Mouse (Mus musculus): Measurements from ENCODE around the gene Zbtb9. TPM values are rescaled to one million over a fixed set of nuclear protein-coding genes. Genes with fewer than 3 reads are reported as not detected.

The Zbtb9 gene
- polyA plus RNA-seq, 1 experiment, result 10.4 TPM

DNA sequence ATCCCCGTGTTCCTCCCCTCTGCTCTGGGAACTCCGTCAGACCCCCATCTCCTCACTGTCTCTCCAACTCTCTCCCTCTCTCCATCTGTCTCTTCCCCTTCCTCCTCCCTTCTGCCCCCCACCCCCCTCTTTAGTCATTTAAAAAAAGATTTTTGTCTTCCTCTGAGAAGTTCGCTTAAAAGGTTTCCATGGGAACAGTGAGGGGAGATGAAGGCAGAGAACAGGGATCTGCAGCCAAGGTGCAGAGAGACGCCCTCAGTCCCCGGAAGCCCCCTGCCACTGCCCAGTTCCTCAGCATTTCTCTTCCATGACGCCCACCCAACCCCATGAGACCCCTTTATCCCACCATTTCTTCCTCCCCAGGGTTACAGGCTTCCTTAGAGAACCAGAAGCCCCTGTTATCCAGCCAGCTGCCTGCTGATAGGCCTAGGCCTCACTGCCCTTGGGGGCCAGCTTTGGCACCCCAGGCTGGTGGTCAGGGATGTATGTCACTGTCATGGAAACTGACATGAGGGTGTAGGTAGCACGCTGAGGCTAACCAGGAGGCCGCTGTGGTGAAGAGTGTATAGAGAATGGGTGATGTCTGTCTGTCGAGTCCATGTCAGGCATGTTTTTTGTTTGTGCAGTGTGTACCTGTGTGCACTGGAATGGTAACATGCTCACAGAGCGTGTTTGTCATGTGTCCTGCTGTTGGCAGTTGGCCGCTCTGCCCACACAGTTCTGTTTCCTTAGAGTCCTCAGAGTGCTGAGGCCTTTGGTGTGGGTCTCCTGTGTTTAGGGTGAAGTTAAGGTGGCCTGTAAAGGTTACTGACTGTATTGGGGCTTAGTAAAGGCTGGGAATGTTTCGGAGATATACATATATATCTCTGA, 25.5 kb upstream of the Zbtb9 start:
- TF ChIP-seq CTCF (IDR thresholded peaks at IDR 0.05; ENCODE audit: low read depth, low read length), result no peak
- TF ChIP-seq POLR2A (IDR thresholded peaks at IDR 0.05; ENCODE audit: borderline replicate concordance, low read depth, low read length), result no peak
- no peak overlapping the region for H3K27ac ChIP-seq (ENCODE audit: insufficient read depth, low read depth, low read length)
- peaks cover 4% of the 10 kb centered on the region for H3K4me1 ChIP-seq (ENCODE audit: control insufficient read depth, insufficient read depth, low read length)
- H3K4me3 ChIP-seq (ENCODE audit: insufficient read depth, low read length), result no peak overlapping the region

DNA sequence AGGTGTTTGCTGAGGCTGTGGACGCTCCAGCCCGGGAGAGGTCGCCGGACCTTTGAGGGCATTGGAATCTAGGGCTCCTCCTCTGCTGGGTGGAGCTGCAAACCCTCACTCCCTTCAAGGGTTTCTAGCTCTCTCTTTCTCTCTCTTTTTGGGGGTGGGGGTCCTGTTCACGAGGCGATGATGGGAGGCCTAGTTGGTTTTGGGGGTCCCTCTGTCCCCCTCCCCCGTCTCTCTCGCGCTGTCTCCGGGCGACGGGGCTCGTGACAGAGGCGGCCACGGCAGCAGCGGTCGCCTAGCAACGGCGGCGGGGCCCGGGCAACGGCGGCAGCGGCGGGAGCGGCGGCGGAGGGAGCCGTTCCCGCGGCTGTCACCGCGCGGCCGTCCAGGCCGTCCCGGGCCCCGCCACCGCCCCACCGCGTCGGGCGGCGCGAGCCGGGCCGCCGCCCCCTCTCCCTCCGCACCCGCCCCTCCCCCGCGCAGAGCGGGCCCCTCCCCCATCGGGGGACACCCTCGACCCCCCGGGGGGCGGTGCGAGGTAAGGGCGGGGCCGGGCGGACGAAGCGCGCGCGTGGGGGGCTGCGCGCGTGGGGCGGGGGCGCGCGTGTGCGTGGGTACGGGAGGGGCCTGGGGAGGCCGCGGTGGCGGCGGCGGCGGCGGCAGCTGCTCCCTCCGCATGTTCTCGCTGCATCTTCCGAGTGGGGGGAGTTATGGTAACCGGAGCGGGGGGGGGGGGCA, 24.5 kb upstream of the Zbtb9 start:
- peak overlapping the region; percentile 73 for H3K4me3 ChIP-seq (ENCODE audit: insufficient read depth, low read length)
- no peak for TF ChIP-seq POLR2A (IDR thresholded peaks at IDR 0.05; ENCODE audit: borderline replicate concordance, low read depth, low read length)
- TF ChIP-seq CTCF (IDR thresholded peaks at IDR 0.05; ENCODE audit: low read depth, low read length), result no peak
- no peak overlapping the region for H3K27ac ChIP-seq (ENCODE audit: insufficient read depth, low read depth, low read length)
- no peaks in the 10 kb centered on the region for H3K4me1 ChIP-seq (ENCODE audit: control insufficient read depth, insufficient read depth, low read length)

GRCm38 (mm10) chr17:26949051-26949577, 23.9 kb upstream of the Zbtb9 start:
- no peak overlapping the region for H3K4me3 ChIP-seq (ENCODE audit: insufficient read depth, low read length)
- TF ChIP-seq CTCF (IDR thresholded peaks at IDR 0.05; ENCODE audit: low read depth, low read length) (no peak), POLR2A (IDR thresholded peaks at IDR 0.05; ENCODE audit: borderline replicate concordance, low read depth, low read length) (no peak)
- H3K27ac ChIP-seq (ENCODE audit: insufficient read depth, low read depth, low read length), result no peak overlapping the region
- H3K4me1 ChIP-seq (ENCODE audit: control insufficient read depth, insufficient read depth, low read length), result no peaks in the 10 kb centered on the region

- Histone ChIP-seq H3K27ac (ENCODE audit: insufficient read depth, low read depth, low read length) (no peak overlapping the region), H3K4me1 (ENCODE audit: control insufficient read depth, insufficient read depth, low read length) (peaks cover 2% of the 10 kb centered on the region), H3K4me3 (ENCODE audit: insufficient read depth, low read length) (no peak overlapping the region)
- no peak for TF ChIP-seq POLR2A (IDR thresholded peaks at IDR 0.05; ENCODE audit: borderline replicate concordance, low read depth, low read length)
- TF ChIP-seq CTCF (IDR thresholded peaks at IDR 0.05; ENCODE audit: low read depth, low read length), result no peak
Measured at GRCm38 (mm10) chr17:26949866-26950265, 23.1 kb upstream of the Zbtb9 start.

DNA sequence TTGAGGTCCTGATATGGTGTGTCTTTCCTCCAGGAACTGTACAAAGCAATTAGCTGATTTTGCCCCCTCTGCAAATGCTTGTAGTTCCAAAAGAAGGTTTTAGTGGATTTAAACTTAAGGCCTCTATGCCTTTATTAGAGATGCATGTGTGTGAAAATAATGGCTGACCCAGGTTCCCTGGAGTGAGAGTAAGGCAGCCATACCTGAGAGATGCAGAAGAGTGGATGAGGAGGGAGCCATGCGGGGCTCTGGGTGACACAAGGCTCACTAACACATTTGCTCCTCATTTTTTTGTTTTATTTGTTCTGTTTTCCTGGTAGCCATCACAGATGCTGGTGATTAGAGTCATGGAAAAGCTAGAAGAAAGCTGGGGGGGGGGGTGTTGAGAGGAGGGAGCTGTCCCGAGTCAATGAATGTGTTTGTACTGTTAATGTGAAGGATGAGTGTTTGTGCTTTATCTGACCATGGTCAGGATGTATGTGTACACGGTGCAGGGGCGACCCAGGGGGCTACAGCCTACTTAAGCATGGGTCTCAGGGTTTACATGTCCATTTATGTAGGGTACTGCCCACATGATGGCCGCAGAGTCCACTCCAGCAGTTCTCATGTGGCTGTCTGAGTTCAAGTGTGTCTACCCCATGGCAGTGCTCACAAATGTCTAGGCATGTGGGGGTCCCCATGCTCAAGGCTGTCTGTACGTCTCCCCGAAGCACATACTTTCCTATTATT, 22.2 kb upstream of the Zbtb9 start:
- TF ChIP-seq CTCF (IDR thresholded peaks at IDR 0.05; ENCODE audit: low read depth, low read length) (no peak), POLR2A (IDR thresholded peaks at IDR 0.05; ENCODE audit: borderline replicate concordance, low read depth, low read length) (no peak)
- Histone ChIP-seq H3K4me3 (ENCODE audit: insufficient read depth, low read length) (no peak overlapping the region), H3K27ac (ENCODE audit: insufficient read depth, low read depth, low read length) (no peak overlapping the region), H3K4me1 (ENCODE audit: control insufficient read depth, insufficient read depth, low read length) (peaks cover 9% of the 10 kb centered on the region)

DNA sequence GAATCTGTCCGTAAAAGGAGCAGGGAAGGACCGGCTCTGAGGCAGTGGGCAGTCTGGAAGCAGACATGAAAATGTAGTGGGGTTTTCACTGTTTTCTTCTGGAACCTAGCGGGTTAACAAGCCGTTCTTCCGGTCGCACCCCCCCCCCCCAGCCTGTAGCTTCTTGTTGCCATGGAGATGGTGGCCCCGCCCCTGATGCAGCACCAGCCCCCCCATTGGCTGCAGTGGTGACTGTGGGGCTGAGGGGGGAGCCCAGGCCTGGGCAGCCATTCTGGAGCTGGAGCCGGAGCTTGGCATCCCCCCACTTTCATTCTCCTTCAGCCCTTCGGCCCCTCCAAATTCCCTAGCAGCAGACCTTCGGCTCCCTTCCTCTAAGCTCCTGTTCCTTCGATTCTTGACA, 21.6 kb upstream of the Zbtb9 start:
- peaks cover 12% of the 10 kb centered on the region for H3K4me1 ChIP-seq (ENCODE audit: control insufficient read depth, insufficient read depth, low read length)
- TF ChIP-seq POLR2A (IDR thresholded peaks at IDR 0.05; ENCODE audit: borderline replicate concordance, low read depth, low read length), result no peak
- no peak for TF ChIP-seq CTCF (IDR thresholded peaks at IDR 0.05; ENCODE audit: low read depth, low read length)
- no peak overlapping the region for H3K4me3 ChIP-seq (ENCODE audit: insufficient read depth, low read length)
- H3K27ac ChIP-seq (ENCODE audit: insufficient read depth, low read depth, low read length), result no peak overlapping the region

DNA sequence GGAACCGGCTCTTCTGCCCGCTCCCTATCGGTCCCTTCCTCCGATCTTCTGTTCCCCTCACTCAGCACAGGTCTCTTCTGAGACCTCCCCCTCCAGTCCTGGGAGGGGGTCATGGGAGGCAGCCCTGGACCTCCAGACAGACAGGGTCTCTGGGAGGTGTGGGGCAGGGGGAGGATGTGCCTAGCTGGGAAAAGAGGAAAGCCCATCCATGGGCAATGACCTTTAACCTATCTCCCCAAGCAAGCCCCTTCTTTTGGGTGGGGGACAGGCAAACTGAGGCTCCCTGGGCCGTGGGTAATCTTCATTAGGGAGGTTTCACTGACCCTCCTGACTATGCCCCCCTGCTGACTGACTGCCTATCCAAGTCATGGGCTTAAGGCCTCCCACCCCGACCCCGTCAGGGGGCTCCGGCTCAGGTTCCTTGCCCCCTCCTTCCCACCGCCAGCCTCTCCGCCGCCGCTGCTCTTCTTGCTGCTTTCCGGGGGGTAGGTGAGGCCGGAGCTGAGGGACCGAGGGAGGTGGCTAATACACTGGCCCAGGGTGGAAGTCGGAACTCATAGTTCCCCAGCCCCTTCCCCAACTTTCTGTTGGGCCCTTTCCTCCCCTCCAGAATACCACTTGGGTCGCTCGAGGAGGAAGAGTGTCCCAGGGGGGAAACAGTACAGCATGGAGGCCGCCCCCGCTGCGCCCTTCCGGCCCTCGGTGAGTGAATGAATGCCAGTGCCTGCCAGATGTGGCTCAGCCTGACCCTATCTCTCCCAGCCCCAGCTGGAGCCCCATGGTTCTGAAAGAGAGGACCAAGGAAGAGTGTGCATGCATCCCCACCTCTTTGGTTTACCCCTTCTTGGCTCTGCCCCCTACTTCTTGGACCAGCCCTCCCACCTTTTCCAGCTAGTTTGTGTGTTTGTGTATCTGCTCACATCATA, 20.8 kb upstream of the Zbtb9 start:
- peaks cover 12% of the 10 kb centered on the region for H3K4me1 ChIP-seq (ENCODE audit: control insufficient read depth, insufficient read depth, low read length)
- no peak overlapping the region for H3K27ac ChIP-seq (ENCODE audit: insufficient read depth, low read depth, low read length)
- TF ChIP-seq CTCF (IDR thresholded peaks at IDR 0.05; ENCODE audit: low read depth, low read length), result no peak
- TF ChIP-seq POLR2A (IDR thresholded peaks at IDR 0.05; ENCODE audit: borderline replicate concordance, low read depth, low read length), result no peak
- no peak overlapping the region for H3K4me3 ChIP-seq (ENCODE audit: insufficient read depth, low read length)

DNA sequence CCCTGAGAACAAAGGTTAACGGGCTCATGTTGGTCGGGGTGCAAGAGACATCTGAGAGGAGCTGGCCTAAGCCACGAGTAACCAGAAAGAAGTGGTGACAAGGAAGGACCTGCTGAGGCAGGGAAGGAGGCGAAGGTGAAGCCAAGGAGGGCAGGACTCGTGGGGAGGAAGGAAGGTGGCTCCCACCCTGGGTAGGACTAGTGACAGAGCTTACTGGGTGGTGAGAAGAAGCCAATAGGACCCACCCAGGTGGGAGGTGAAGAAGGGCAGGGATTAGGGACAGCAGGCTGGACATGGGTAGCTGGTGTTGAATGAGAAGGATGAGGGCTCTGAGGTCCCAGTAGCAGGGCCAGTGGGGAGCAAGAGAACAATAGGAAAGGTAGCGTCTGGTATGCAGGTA, 19.8 kb upstream of the Zbtb9 start:
- Histone ChIP-seq H3K27ac (ENCODE audit: insufficient read depth, low read depth, low read length) (no peak overlapping the region), H3K4me3 (ENCODE audit: insufficient read depth, low read length) (no peak overlapping the region), H3K4me1 (ENCODE audit: control insufficient read depth, insufficient read depth, low read length) (peaks cover 12% of the 10 kb centered on the region)
- TF ChIP-seq POLR2A (IDR thresholded peaks at IDR 0.05; ENCODE audit: borderline replicate concordance, low read depth, low read length) (no peak), CTCF (IDR thresholded peaks at IDR 0.05; ENCODE audit: low read depth, low read length) (no peak)

GRCm38 (mm10) chr17:26953726-26954125, 19.2 kb upstream of the Zbtb9 start:
- Histone ChIP-seq H3K4me3 (ENCODE audit: insufficient read depth, low read length) (no peak overlapping the region), H3K27ac (ENCODE audit: insufficient read depth, low read depth, low read length) (no peak overlapping the region), H3K4me1 (ENCODE audit: control insufficient read depth, insufficient read depth, low read length) (peaks cover 12% of the 10 kb centered on the region)
- TF ChIP-seq POLR2A (IDR thresholded peaks at IDR 0.05; ENCODE audit: borderline replicate concordance, low read depth, low read length) (no peak), CTCF (IDR thresholded peaks at IDR 0.05; ENCODE audit: low read depth, low read length) (no peak)
